Mouse (Mus musculus) heart, postnatal 36 days (tissue): ENCODE data around the gene Tle4. TPM values are rescaled to one million over a fixed set of nuclear protein-coding genes. Genes with fewer than 3 reads are reported as not detected.

Experiments used
- DNase-seq, 2 experiments: peaks; one replicate each; pipeline ENCODE4 v3.0.0; 2021 to 2022
- intact Hi-C: fragments of 180-260 bp; cut with DNase I; formaldehyde crosslinking; loops from one replicate; pipeline ENCODE4 v1.15.1; 2025
- total RNA-seq, 2 experiments: library from RNA; stranded (reverse); gene quantifications; 2 replicates each; pipeline ENCODE4 v1.2.3; 2021

Tle4 gene
- total RNA-seq, 2 experiments from 2014 or later = 8.8 to 10.5 TPM

DNA sequence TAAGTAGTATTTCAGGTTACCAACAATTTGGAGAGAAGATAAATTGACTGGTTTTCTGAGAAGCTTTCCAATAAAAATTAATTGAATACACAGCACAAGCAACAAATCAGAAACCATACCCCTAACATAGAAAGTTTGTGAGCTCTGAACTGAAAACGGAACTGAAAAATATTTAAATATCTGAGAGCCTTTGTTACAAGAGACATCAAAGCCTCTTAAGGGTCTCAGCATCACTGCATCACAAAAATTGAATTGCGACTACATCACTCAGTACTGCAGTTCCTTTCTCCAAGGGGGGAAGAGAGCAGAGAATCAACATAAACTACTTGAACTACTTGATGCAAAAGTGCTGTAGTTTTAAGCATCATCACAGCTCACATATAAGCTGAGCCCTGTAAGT, 61.2 kb downstream of the Tle4 start:
- no peak for DNase-seq
- intact Hi-C loops = no loop called here

- no peak for DNase-seq
These were observed 63.4 kb downstream of the Tle4 start for GRCm38 (mm10) chr19:14534447-14534846.

GRCm38 (mm10) chr19:14532861-14533260, 65.0 kb downstream of the Tle4 start:
- intact Hi-C loops = no loop called here
- DNase-seq = no peak

More at GRCm38 (mm10) chr19:14534447-14534846, 63.4 kb downstream of the Tle4 start:
- intact Hi-C loops = no loop called here

DNA sequence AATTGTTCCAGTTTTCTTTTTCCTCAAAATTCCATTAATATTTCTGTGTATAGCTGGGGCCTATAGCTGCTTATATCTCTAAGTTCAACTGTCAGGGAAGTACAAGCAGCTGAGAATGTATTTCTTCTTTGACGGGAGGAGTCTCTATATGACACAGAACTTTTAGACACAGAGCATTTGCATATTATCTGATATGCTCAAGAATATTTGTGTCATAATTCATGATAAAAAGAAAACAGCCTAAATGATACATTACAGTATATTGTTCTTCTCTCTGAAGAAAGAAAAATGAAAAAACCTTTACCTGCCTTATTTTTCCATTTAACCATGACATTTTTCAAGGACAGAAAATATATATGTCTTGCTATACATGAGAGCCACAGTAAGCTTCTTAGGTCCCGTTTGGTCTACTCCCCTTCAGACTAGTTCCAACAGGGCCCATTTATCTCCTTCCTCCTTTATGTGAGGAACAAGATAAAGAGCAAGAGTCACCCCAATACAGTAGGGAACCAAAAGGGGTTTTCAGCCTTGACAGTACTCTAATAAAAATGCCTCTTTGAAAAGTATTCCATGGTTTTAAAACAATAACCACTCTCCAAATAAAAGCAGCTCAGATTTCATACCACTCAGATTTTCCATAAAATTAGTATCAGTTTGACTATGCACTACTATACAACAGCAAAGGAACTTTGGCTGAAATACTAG, 77.6 kb downstream of the Tle4 start:
- intact Hi-C loops = no loop called here
- DNase-seq = no peak

- no peak for DNase-seq
- intact Hi-C loops = no loop called here
These were observed 78.7 kb downstream of the Tle4 start for GRCm38 (mm10) chr19:14519186-14519585.

GRCm38 (mm10) chr19:14518438-14519044, 79.3 kb downstream of the Tle4 start:
- DNase-seq = no peak
- intact Hi-C loops = no loop called here

- intact Hi-C loops = no loop called here
- no peak for DNase-seq
These were observed 81.4 kb downstream of the Tle4 start for GRCm38 (mm10) chr19:14516420-14516819.

DNA sequence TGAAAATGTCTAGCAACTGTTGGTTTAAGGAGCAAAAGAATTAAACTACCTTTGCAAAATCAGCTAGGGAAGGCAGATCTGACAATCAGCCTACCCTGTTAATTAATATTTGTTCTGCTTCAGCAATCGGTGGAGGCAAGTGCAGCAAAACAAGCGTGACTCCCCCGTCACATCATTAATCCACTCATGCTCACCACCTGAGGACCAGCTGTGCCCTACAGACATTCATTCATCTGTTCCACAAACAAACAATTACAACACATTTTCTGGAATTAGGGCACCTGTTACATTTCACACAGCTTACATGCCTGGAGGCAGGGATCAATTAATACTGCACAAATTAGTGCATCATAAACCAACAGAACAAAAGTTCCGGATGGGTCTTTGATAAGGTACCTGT, 89.0 kb downstream of the Tle4 start:
- intact Hi-C loops = loop anchor here (5.0 kb wide), 1 partner anchor 88 kb away; the partner anchor contains the start of gene Tle4

DNA sequence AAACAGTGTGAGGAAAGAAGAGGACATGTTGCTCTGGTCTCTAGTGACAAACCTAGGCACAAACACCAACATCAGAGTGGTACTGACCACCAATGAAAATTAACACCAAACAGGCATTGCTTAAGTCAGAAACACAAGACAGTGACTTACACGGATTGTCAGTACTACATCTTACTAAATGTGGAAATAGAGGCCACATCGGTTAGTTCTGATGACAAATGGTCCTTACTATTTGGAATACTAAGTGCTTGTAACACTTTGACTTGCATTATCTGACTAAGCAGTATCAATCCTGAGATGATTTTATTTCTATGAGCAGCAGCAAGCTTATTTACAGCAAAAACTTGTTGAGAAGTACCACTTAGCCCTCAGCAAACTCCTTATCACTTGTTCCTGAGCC, 89.9 kb downstream of the Tle4 start:
- intact Hi-C loops = loop anchor here (5.0 kb wide), 1 partner anchor 89 kb away; the partner anchor contains the start of gene Tle4
- DNase-seq = no peak

More for the DNA sequence above, 89.0 kb downstream of the Tle4 start:
- DNase-seq = no peak

- no peak for DNase-seq
- intact Hi-C loops = loop anchor here (5.0 kb wide), 1 partner anchor 90 kb away; the partner anchor contains the start of gene Tle4
These were observed 90.8 kb downstream of the Tle4 start for GRCm38 (mm10) chr19:14506875-14507670.

DNA sequence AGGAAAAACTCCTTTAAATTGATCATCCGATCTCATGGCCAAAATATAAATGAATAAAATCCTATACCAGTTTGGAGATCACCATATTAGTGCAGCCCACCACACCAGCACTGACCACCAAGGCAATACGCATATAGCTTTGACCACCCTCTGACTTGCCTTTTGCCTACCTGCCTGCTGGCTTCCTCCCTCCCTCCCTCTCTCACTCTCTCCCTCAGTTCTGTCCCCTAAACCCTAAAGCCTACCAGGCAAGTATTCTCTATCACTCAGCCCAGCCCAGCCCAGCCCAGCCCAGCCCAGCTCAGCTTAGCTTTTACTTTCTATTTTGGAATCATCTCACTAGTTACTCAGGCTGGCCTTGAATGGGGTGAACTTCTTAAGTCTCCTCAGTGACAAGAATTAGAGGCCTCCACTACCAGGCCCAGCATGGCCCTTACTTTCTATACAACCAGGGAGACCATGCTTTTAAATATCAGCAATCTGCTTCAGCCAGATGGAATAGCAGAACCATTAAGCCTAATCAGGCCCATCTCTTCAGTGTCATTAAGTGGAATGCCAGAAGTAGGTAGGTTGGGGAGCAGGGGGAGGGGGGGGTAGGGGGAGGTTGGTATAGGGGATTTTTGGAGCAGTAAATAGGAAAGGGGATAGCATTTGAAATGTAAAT, 91.8 kb downstream of the Tle4 start:
- intact Hi-C loops = loop anchor here (5.0 kb wide), 1 partner anchor 91 kb away; the partner anchor contains the start of gene Tle4

DNA sequence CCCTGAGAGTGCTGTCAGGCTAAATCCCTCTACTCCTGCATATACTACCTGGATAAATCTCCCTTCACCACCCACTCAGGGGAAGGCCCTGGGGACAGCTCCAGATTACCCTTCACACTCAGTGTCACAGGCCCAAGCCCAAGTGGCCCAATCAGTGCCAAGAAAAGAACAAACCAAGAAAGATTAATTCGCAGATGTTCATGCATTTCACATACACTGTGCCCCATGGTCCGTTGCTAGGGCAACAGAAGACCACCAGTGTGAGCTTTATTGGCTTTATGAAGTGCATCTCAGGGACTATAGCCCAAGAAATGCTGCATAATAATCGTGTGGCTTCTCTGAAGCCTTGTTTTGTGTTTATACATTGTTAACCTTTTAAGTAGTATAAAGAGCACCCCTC, 92.5 kb downstream of the Tle4 start:
- intact Hi-C loops = loop anchor here (5.0 kb wide), 1 partner anchor 92 kb away; the partner anchor contains the start of gene Tle4
- no peak for DNase-seq

More for the DNA sequence above, 91.8 kb downstream of the Tle4 start:
- DNase-seq = no peak

DNA sequence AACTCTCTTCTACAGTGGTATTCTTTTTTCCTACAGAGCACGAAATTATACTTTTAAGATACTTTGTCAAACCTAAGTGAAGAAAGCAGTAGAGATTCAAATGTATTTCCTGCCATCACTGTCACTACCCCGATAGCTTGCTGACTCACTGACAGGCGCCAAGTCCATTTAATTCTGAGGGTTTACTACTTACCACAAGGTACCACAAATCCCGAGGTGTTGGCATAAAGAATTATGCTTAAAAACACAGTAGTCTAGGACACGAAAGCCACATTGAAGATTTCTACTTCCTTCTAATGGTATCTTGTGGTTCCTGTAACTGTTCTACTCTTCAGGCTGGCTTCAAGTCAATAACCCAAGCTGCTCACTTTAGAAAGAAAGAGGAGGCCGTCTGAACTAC, 94.0 kb downstream of the Tle4 start:
- DNase-seq = no peak
- intact Hi-C loops = loop anchor here (5.0 kb wide), 1 partner anchor 37 kb away; no protein-coding TSS in a partner anchor

DNA sequence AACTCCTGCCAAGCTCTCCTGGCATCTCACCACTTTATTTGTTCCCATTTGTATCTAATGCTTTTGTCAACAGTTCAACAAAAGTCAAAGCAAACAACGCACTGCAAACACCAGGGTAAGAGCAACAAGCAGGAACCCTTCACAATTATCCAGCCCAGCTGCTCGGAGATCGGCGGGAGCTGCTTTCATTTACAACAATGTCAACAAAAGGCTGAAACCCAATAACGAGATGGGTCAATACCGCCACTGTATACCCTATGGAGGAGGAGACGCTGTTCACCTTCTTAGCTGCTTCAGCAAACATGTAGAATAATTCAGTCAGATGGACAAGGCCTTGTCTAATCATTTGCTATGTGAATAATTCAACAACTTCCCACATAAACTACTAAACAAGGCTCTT, 95.6 kb downstream of the Tle4 start:
- DNase-seq = no peak
- intact Hi-C loops = loop anchor here (5.0 kb wide), 1 partner anchor 35 kb away; no protein-coding TSS in a partner anchor

- DNase-seq = no peak
- intact Hi-C loops = loop anchor here (5.0 kb wide), 1 partner anchor 33 kb away; no protein-coding TSS in a partner anchor
These were observed 97.9 kb downstream of the Tle4 start for GRCm38 (mm10) chr19:14499835-14500425.

DNA sequence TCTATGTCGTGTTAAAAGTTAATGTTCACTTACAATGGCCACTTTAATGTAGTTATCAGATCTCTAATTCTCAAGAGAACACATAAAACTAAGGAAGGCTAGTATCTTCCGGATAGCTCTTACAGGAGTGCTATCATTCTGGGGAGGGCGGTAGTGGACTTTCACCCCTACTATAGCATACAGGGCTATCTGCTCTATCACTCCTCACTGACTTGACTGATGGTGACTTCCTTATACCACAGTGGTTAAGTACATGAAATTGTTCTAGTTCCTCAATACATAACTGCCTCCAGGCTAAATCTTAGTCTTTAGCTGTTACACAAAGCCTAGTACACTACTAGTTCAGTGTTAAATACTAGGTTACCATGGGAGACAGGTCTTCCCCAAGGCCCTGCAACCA, 104.8 kb downstream of the Tle4 start:
- intact Hi-C loops = no loop called here
- no peak for DNase-seq

- intact Hi-C loops = no loop called here
- DNase-seq = no peak
These were observed 110.7 kb downstream of the Tle4 start for GRCm38 (mm10) chr19:14487180-14487579.

DNA sequence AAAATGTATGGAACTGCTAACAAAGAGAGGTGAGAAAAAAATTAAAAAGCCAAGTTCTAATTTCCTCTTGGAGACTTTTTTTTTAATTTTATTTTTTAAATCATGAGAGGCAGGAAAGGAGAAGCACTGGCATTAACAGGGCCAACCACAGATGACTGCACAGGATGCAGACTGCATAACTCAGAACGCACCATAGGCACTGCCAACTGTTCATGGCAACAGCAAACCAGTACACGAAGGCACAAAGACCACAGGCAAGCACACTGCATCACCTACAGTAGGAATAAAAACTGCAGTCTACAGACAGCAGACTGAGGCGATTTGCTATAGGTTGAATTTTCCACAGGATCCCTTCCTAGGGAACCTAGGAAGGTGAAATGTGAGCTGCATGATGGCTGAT, 112.7 kb downstream of the Tle4 start:
- intact Hi-C loops = no loop called here
- no peak for DNase-seq

GRCm38 (mm10) chr19:14482562-14483138, 115.2 kb downstream of the Tle4 start:
- intact Hi-C loops = no loop called here
- DNase-seq = no peak
